Mouse (Mus musculus) MEL (cell line): ENCODE results near the gene Scn1b. TPM values are rescaled to one million over a fixed set of nuclear protein-coding genes. Genes with fewer than 3 reads are reported as not detected.

Experiments
- DNase-seq: peaks from one replicate; pipeline ENCODE4 v3.0.0; 2011; ENCODE audit warnings: low read depth, low spot score
- H3K27ac ChIP-seq: 2 replicates; pipeline ENCODE4 v1.5.1; 2012; ENCODE audit warnings: low read depth, mild to moderate bottlenecking, control low read depth, low read length, moderate library complexity; ENCODE audit not compliant: control insufficient read depth
- H3K27me3 ChIP-seq, 2 experiments: fragments of 150-350 bp in 1 of 2; sonication (generic) in 1 of 2; 2 replicates each; pipeline ENCODE4 v1.6.1; 2012; ENCODE audit warnings: low read length in 2 of 2, mild to moderate bottlenecking in 2 of 2, improper control_type of control experiment in 1 of 2, moderate library complexity in 1 of 2; ENCODE audit not compliant: insufficient read depth in 2 of 2, control insufficient read depth in 1 of 2
- H3K36me3 ChIP-seq, 2 experiments: 2 replicates each; pipeline ENCODE4 v1.6.1; 2012 to 2014; ENCODE audit warnings: low read length in 2 of 2, improper control_type of control experiment in 1 of 2, inconsistent platforms in 1 of 2, mild to moderate bottlenecking in 1 of 2; ENCODE audit not compliant: insufficient read depth in 2 of 2, control insufficient read depth in 1 of 2
- H3K4me1 ChIP-seq, 2 experiments: fragments of 150-350 bp in 1 of 2; sonication (generic) in 1 of 2; 2 replicates each; pipeline ENCODE4 v1.6.1; 2012; ENCODE audit warnings: low read length in 2 of 2, improper control_type of control experiment in 1 of 2, mild to moderate bottlenecking in 1 of 2; ENCODE audit not compliant: insufficient read depth in 2 of 2, control insufficient read depth in 1 of 2
- H3K4me3 ChIP-seq, 2 experiments: fragments of 150-350 bp in 1 of 2; sonication (generic) in 1 of 2; 2 replicates each; pipeline ENCODE4 v1.5.1; 2012; ENCODE audit warnings: low read depth in 2 of 2, low read length in 2 of 2, mild to moderate bottlenecking in 2 of 2, moderate library complexity in 2 of 2, control low read depth in 1 of 2, improper control_type of control experiment in 1 of 2; ENCODE audit not compliant: control insufficient read depth in 1 of 2, insufficient read depth in 1 of 2
- H3K79me2 ChIP-seq: 2 replicates; pipeline ENCODE4 v1.6.1; 2012; ENCODE audit warnings: mild to moderate bottlenecking, low read length, moderate library complexity; ENCODE audit not compliant: control insufficient read depth, poor library complexity, insufficient read depth
- H3K9ac ChIP-seq: 2 replicates; pipeline ENCODE4 v1.6.1; 2012; ENCODE audit warnings: low read depth, mild to moderate bottlenecking, control low read depth, low read length, moderate library complexity; ENCODE audit not compliant: control insufficient read depth, poor library complexity, severe bottlenecking
- H3K9me3 ChIP-seq: fragments of 150-350 bp; sonication (generic); replicated peaks from 2 replicates; pipeline ENCODE4 v1.6.1; 2012; ENCODE audit warnings: mild to moderate bottlenecking, low read length, improper control_type of control experiment, moderate library complexity; ENCODE audit not compliant: insufficient read depth
- BHLHE40 ChIP-seq: IDR thresholded peaks from 2 replicates; pipeline ENCODE4 v1.6.1; 2012; ENCODE audit warnings: low read depth, mild to moderate bottlenecking, inconsistent platforms, low read length, improper control_type of control experiment, borderline replicate concordance
- CTCF ChIP-seq, 3 experiments: IDR thresholded peaks in 2 of 3; conservative IDR thresholded peaks in 1 of 3; 2 replicates each; pipeline ENCODE4 v1.5.1; 2011 to 2012; ENCODE audit warnings: low read length in 3 of 3, low read depth in 2 of 3, mild to moderate bottlenecking in 2 of 3, improper control_type of control experiment in 1 of 3, inconsistent platforms in 1 of 3, mixed read lengths in 1 of 3, moderate library complexity in 1 of 3; ENCODE audit not compliant: control insufficient read depth in 1 of 3, insufficient read depth in 1 of 3, poor library complexity in 1 of 3, severe bottlenecking in 1 of 3
- EP300 ChIP-seq, 2 experiments: IDR thresholded peaks; 2 replicates each; pipeline ENCODE4 v1.6.1; 2011; ENCODE audit warnings: improper control_type of control experiment in 2 of 2, low read length in 2 of 2, low read depth in 1 of 2, mild to moderate bottlenecking in 1 of 2
- ETS1 ChIP-seq: IDR thresholded peaks from 2 replicates; pipeline ENCODE4 v1.6.1; 2012; ENCODE audit warnings: low read depth, mild to moderate bottlenecking, inconsistent platforms, low read length, improper control_type of control experiment, moderate library complexity
- GABPA ChIP-seq: IDR thresholded peaks from 2 replicates; pipeline ENCODE4 v1.6.1; 2012; ENCODE audit warnings: low read depth, mild to moderate bottlenecking, inconsistent platforms, low read length, improper control_type of control experiment, moderate library complexity
- JUND ChIP-seq: IDR thresholded peaks from 2 replicates; pipeline ENCODE4 v1.6.1; 2011; ENCODE audit warnings: low read depth, mild to moderate bottlenecking, improper control_type of control experiment, low read length
- KAT2A ChIP-seq: conservative IDR thresholded peaks from 2 replicates; pipeline ENCODE4 v1.6.1; 2012; ENCODE audit warnings: low read depth, low read length, improper control_type of control experiment, inconsistent platforms
- MAFK ChIP-seq: IDR thresholded peaks from 2 replicates; pipeline ENCODE4 v1.6.1; 2011; ENCODE audit warnings: low read depth, mild to moderate bottlenecking, low read length, improper control_type of control experiment, borderline replicate concordance
- MAX ChIP-seq: IDR thresholded peaks from 2 replicates; pipeline ENCODE4 v1.6.1; 2011; ENCODE audit warnings: low read length, improper control_type of control experiment
- MEF2A ChIP-seq: IDR thresholded peaks from 2 replicates; pipeline ENCODE4 v1.6.1; 2014; ENCODE audit warnings: low read depth, mild to moderate bottlenecking, inconsistent platforms, low read length, improper control_type of control experiment; ENCODE audit not compliant: poor library complexity, insufficient replicate concordance, severe bottlenecking; ENCODE audit errors: extremely low read depth
- MYB ChIP-seq: IDR thresholded peaks from 2 replicates; pipeline ENCODE4 v1.6.1; 2011; ENCODE audit warnings: mild to moderate bottlenecking, low read depth, low read length, improper control_type of control experiment
- NRF1 ChIP-seq: IDR thresholded peaks from 2 replicates; pipeline ENCODE4 v1.6.1; 2014; ENCODE audit warnings: low read depth, mild to moderate bottlenecking, inconsistent platforms, low read length, improper control_type of control experiment, moderate library complexity; ENCODE audit not compliant: poor library complexity, insufficient read depth, severe bottlenecking
- POLR2AphosphoS2 ChIP-seq: IDR thresholded peaks from 2 replicates; pipeline ENCODE4 v1.6.1; 2011; ENCODE audit warnings: low read length, improper control_type of control experiment
- POLR2AphosphoS5 ChIP-seq: IDR thresholded peaks from 2 replicates; pipeline ENCODE4 v1.6.1; 2012; ENCODE audit warnings: low read depth, borderline replicate concordance, mild to moderate bottlenecking, inconsistent platforms, low read length, moderate library complexity, mixed read lengths
- SMC3 ChIP-seq: IDR thresholded peaks from 2 replicates; pipeline ENCODE4 v1.6.1; 2011; ENCODE audit warnings: low read depth, low read length, improper control_type of control experiment
- TAL1 ChIP-seq: IDR thresholded peaks from 2 replicates; pipeline ENCODE4 v1.6.1; 2012; ENCODE audit warnings: mild to moderate bottlenecking, inconsistent platforms, low read length, moderate library complexity, mixed read lengths
- TBP ChIP-seq: IDR thresholded peaks from 2 replicates; pipeline ENCODE4 v1.8.0; 2011; ENCODE audit warnings: low read depth, low read length, improper control_type of control experiment
- TCF12 ChIP-seq: IDR thresholded peaks from 2 replicates; pipeline ENCODE4 v1.6.1; 2014; ENCODE audit warnings: low read depth, mild to moderate bottlenecking, inconsistent platforms, low read length, improper control_type of control experiment, moderate library complexity
- USF2 ChIP-seq, 2 experiments: IDR thresholded peaks; 2 replicates each; pipeline ENCODE4 v1.6.1; 2011 to 2012; ENCODE audit warnings: improper control_type of control experiment in 2 of 2, low read length in 2 of 2, borderline replicate concordance in 1 of 2, inconsistent platforms in 1 of 2, low read depth in 1 of 2, mild to moderate bottlenecking in 1 of 2; ENCODE audit not compliant: insufficient read depth in 1 of 2
- ZMIZ1 ChIP-seq: IDR thresholded peaks from 2 replicates; pipeline ENCODE4 v1.6.1; 2012; ENCODE audit warnings: low read depth, mild to moderate bottlenecking, inconsistent platforms, low read length, improper control_type of control experiment, moderate library complexity
- polyA plus RNA-seq, 2 experiments: library from polyadenylated mRNA; stranded (reverse) in 1 of 2; unstranded in 1 of 2; fragments of >175 nt in 1 of 2; fragments of >200 nt in 1 of 2; gene quantifications; 2 replicates each; pipeline versions ENCODE4 v1.2.1 to v1.2.4; 2012; ENCODE audit warnings: low replicate concordance in 2 of 2, low read depth in 1 of 2; ENCODE audit not compliant: insufficient read length in 2 of 2, insufficient read depth in 1 of 2, missing spikeins in 1 of 2
- total RNA-seq: library from RNA; depleted of rRNA; stranded (reverse); fragments of 300-350 nt; gene quantifications from 2 replicates; pipeline ENCODE4 v1.2.3, GENCODE M21; 2012

Scn1b gene
- total and polyA plus RNA-seq, 3 experiments, result not detected

GRCm38 (mm10) chr7:31170520-31170919 is 43.7 kb upstream of the Scn1b start:
- Histone ChIP-seq H3K27me3 (no peaks in the 10 kb centered on the region), H3K9me3 (no peaks in the 10 kb centered on the region), H3K79me2 (no peaks in the 10 kb centered on the region), H3K9ac (no peak overlapping the region), H3K36me3 (no peaks in the 10 kb centered on the region; a peak in 1 of 4 replicates), H3K4me1 (peaks cover 0 to 4% of the 10 kb centered on the region in 2 experiments; a peak in 1 of 4 replicates), H3K4me3 (no peak overlapping the region), H3K27ac (no peak overlapping the region)
- DNase-seq, result no peak
- TF ChIP-seq GABPA (no peak), POLR2AphosphoS5 (no peak), BHLHE40 (no peak), TCF12 (no peak), CTCF (IDR thresholded peaks at IDR 0.05 in 2 of 3, conservative IDR thresholded peaks at IDR 0.05 in 1 of 3; ENCODE audit: control insufficient read depth in 1 of 3, insufficient read depth in 1 of 3, low read depth in 2 of 3, low read length in 3 of 3, poor library complexity in 1 of 3, severe bottlenecking in 1 of 3) (no peak), KAT2A (no peak), MAX (no peak), ZMIZ1 (no peak), NRF1 (no peak), SMC3 (no peak), MEF2A (no peak), MYB (no peak), TAL1 (no peak), TBP (no peak), MAFK (no peak), ETS1 (no peak), POLR2AphosphoS2 (no peak), JUND (no peak)

GRCm38 (mm10) chr7:31168412-31168811 is 41.6 kb upstream of the Scn1b start:
- H3K27me3 ChIP-seq, result no peaks in the 10 kb centered on the region
- no peak for DNase-seq
- H3K4me1 ChIP-seq, result no peaks in the 10 kb centered on the region
- no peak overlapping the region for H3K4me3 ChIP-seq
- TF ChIP-seq MAFK (no peak), JUND (no peak), POLR2AphosphoS5 (no peak), EP300 (IDR thresholded peaks at IDR 0.05; ENCODE audit: low read depth in 1 of 2, low read length in 2 of 2) (no peak), USF2 (IDR thresholded peaks at IDR 0.05; ENCODE audit: borderline replicate concordance in 1 of 2, insufficient read depth in 1 of 2, low read depth in 1 of 2, low read length in 2 of 2) (no peak)
- H3K9me3 ChIP-seq, result no peaks in the 10 kb centered on the region
- no peaks in the 10 kb centered on the region for H3K79me2 ChIP-seq
- no peak overlapping the region for H3K27ac ChIP-seq
- H3K9ac ChIP-seq, result no peak overlapping the region
- H3K36me3 ChIP-seq, result no peaks in the 10 kb centered on the region
